Mouse (Mus musculus): Measurements from ENCODE around the gene Bfsp2.

Bfsp2 gene

DNA sequence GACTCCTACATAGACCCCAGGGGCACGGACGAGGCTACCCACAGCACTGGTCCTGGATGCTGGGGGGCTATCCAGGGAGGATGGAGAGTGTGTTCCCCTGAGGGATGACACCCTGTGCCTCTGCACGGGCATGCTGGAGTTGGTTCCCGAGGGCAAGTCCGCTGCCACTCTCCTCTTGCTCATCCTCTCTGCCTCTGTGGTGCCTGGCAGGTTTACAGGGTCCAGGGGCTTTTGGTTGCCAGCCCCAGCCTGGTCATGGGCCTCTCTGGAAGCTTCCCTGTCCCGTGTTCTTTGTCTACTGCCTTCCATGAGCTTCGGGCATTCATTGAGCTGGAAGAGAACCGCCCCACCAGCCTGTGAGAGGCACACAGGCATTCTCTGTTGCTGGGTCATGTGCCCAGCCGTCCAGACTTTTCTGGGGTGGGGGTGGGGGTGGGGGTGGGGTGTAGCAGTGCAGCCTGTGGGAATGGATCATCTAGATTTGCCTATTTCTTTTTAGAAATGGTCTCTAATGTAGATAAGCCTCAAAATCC is at the start of gene Bfsp2:
Bfsp2 (minus strand) TSS at position 377 of the 533 bp plus-strand sequence.
- DNase-seq (ENCODE audit: low spot score) = no peak

DNA sequence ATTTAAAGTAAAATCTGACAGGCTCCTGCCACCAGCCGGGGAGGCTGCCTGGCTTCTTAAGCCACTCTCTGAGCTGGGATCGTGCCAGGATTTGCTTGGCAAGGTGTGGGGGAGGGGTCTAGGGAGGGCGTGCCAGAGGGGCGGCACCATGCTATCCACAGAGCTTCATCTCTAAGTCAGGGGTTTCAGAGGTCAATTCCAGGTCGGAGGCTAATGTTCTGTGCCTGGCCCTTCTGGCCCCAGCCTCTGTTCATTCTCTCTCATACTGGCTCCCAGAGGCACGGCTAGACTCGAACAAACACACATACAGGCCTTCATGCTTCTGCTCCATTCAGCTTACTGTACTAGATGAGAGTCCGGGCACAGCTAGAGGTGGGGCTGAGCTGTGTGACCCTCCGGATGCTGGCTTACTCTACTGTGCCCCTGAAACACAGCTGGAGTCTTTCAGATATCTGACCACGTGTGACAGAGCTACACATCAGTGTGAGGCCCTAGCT is 44.9 kb upstream of the Bfsp2 start:
- DNase-seq (ENCODE audit: low spot score) = no peak

DNA sequence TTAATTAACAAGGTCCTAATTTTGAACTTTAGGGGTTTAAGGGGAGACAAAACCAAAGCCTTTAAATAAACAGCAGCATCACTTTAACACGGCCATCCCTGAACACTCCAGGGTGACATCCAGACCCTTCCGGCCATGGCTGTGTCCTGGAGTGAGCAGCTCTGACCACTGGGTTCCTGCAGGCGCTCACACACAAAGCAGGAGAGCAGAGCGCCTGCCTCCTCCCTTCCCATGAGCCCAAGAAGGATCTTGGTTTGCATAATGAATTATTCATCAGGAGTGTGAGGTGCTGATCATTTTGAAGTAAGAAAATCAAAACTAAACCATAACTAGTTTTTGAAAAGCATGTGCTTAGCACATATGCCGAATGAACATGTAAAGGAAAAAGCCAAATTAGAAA is 44.4 kb upstream of the Bfsp2 start:
- DNase-seq (ENCODE audit: low spot score) = no peak

DNA sequence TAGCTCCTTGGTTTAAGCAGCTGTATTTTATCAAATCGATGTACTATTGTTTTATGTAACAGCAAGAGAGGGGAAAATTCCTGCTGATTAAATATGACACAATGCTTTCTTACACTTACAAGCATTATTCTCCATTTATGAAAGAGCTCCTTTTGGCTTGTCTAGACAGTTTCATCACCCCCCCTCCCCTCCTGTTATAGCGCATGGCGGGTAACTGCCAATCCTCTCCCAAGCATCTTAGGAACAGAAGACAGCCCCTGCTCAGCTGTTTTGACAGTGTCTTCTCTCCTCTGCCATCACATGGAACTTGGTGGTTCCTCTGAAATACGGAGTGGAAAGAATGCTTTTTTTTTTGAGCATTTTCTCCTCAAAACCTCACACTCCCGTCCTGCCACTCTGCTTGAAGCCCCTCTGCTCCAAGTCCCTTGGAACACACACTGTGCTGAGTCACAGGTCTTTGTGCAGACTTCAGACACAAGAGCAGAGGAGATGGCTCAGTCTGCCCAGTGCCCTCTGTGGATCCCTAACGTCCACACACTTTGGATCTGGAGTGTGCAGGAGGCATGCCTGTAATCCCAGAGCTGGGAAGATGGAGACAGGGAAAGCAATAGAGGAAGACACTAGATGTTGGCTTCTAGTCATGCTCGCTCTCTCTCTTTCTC is 43.7 kb upstream of the Bfsp2 start:
- no peak for DNase-seq (ENCODE audit: low spot score)

DNA sequence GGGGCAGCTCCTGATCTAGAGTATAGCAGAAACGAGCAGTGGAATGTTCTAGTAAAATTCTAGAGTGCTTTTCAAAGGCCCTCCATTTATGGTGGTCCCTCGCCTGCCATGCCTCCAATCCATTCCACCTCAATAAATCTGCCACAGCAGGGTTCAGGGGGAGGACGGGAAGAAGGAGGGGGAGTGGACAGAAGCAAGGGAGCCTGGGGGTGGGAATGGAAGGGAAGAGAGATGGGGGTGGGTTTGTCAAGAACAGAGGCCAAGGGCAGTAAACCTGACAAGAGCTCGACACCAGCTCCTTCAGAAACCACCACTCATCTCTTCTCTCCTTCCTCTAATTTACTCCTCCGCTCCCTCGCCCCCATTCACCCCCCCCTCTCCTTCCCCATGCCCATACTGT is 42.8 kb upstream of the Bfsp2 start:
- DNase-seq (ENCODE audit: low spot score) = no peak

DNA sequence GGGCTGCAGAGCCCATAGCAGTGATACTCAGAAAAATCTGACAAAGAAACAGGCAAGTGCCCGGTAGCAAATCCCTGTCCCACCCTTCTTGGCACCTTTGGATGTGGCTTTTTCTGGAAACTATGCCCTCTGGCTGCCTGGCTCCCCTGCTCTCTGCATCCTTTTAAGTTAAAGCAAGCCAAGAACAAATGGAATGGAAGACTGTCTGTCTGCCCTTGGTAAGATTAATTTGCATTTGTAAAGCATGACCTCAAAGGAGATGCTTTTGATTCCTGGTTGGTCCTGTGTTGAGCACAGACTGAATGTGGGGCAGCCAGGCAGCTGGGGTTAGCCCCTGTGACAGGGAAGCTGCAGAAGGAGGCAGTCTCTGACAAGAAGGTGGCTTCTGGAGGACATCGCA is 33.7 kb upstream of the Bfsp2 start:
- no peak for DNase-seq (ENCODE audit: low spot score)

DNA sequence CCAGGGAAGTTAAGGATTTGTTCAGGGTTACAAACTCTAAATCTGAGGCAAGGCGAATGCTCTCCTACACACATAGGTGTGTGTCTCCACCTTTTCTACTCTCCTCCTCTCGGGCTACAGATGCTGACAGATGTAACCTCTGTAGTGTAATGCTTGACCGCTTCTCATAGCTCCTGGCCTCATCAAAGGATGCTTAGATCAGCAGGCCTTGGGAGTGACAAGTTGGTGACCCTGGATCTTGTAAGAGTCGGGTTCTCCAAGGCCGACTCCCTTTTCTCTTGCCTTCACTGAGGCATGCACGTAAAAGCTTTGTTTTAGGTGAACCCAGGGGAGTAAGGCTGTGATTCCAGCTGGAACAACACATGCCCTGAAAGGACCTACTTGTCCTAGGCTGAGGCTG is 32.0 kb upstream of the Bfsp2 start:
- no peak for DNase-seq (ENCODE audit: low spot score)

DNA sequence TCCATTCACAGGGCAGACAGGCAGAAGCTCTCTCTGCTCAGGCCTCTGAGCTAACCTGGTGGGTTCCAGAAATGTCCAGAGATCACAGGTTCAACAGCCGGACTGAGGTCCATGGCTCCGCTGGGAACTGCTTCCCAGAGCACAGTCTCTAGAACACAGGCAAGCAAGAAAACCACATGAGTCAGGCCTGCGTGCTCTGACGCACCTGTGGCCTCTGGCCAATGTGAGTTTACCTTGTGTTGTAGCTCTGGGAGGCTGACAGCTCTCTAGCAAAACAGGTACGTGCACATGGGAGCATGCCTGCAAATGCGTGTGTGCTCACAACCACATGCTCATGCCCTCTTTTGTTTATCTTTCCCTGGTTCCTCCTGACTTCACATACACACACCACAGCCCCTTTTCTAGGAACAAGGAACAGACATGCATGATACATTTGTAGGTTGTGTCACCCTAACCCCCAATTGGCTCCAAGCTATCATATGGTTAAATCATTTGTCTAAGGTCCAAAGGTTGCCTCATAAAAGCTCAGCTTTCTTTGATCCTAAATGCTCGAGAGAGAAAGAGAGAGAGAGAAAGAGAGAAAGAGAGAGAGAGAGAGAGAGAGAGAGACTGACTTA is 26.9 kb upstream of the Bfsp2 start:
- DNase-seq (ENCODE audit: low spot score) = no peak

DNA sequence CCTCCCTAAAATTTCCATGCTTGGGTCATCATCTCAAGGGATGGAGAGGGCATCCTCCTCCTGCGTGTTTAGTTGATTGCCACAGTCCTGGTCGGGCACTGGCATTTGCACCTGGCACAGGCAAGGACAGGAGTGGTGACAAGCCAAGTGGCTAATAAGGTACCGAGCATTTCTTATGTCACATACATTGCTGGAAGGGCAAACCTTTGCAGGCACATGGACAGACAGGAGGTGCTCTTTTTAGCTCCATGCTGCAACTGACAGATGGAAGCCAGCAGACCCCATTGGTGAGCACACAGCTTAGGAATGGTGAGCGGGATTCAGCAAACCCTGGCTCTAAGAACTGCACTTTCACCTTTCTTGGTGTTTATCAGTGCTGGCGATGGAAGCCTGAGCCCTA is 24.8 kb upstream of the Bfsp2 start:
- DNase-seq (ENCODE audit: low spot score) = no peak

DNA sequence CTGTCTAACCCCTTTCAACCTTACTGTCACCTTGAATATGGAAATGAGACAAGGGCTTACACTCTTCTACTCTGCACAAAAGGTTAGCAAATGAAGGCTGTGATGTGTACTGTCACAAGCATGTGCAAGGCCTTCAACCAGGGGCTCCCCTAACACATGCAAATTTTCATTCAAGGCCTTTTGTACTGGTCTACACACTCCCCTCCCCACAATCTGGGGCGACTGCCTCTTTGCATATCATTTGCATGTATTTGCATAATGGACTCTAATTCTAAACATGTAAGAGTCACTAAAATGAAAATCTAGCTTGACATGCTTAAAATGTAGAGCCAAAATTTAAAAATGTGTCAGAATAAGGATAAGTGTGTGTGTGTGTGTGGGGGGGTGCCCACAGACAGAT is 24.4 kb upstream of the Bfsp2 start:
- DNase-seq (ENCODE audit: low spot score) = no peak

DNA sequence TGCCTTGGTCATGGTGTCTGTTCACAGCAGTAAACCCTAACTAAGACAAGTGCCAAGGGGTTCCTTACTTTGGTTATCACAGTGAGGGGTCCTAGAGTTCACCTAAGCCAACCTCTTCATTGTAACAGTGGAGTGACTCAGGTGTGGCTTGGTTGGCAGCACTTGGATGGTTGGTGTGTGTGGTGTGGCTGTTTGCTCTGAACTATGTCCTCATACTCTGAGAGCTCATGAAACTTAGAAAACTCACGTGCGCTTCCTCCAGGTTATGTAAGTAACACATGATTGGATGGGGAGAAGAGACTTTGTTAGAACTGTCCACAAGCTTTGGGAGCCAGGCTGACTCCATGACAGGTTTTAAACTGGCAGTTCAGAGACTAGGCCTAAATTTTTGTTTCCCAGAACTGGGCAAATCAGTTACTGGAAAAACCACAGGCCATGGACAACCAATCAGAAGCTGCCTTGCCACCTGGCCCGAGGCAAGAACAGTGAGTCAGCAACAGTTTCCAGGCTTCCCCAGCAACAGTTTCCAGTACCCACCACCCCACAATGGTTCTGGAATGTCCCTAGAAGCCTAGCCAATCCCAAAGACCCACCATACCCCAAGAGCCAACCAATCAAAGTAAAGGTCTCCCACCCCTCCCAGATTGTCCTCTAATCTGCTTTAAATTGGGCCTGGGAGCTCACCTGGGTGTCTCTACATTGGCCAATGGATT is 23.5 kb upstream of the Bfsp2 start:
- peak; percentile 27 for DNase-seq (ENCODE audit: low spot score)

DNA sequence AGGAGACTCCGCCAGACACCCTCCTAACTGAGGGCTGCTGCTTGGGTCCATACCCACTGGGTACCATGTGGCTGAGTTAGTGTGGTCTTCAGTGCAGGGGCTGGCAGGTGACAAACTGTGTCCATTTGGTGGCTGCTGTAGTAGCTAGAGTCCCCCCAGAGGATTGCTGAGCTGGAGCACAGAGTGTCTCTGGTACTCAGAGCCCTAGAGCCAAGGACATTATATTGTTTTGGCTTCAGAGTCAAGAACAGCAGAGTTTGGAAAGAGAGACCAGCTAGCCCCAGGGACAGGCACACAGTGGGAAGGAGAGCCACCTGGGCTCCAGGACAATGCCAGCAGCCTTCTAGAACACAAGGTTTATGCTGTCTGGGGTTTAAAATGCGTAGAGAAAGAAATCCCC is 22.4 kb upstream of the Bfsp2 start:
- no peak for DNase-seq (ENCODE audit: low spot score)

DNA sequence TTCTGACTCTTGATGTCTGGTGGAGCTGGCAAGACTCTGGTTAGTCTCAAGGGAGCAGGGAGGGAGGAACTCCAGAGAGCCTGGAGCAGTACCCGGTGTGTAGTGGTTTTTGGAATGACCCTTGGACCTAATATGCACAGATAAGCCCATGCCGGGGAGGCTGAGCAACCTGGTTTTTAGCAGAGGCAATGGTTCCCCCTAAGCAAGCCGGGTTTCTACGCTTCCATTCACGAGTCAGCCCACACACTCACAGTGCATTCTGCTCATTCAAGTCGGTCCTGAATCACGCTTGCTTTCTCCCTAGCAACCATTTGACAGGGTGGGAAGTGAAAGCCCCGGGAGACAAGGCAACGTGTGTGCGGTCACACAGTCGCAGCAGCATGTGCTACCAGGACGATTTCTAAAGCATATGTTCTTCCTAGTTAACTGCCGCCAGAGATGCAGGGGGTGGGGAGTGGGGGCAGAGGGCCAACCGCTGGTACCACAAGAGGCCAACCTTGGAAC is 21.7 kb upstream of the Bfsp2 start:
- no peak for DNase-seq (ENCODE audit: low spot score)

DNA sequence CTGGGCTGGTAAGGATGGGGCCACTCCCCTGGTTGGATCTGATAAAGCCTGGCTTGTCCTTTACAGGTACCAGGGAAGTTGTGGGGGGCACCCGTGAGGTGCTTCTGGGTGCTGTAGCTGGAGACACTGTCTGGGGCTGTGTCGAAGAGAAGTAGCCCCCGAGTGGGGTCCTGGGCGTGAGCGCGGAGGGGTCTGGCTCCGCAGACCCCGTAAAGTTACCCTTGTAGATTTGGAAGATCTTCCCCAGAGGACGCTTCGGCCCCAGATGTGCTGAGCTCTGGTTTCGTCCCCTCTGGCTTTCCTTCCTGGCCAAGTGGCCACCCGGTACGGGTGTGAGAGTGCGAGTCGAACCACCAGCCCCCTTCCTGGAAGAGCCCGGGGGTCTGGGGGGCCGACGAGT is 19.1 kb upstream of the Bfsp2 start:
- no peak for DNase-seq (ENCODE audit: low spot score)

DNA sequence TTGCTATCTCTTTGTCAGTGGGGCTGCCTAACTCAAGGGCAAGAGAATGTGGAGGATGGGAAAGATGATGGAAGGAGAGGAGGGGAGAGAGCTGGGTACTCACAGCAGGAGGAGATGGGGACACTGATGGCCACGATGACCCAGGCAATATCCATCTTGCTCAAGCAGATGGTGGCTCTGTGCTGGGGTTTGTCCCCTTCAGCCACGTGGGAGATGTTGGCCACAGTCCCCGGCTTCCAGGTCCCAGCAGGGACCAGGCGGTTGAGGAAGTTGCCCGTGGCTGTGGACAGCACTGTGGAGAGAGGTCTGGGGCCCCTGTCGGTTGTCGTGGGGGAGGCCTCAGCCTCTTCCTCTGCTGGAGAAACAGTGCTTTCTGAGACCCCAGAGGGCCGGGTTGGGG is 18.5 kb upstream of the Bfsp2 start:
- DNase-seq (ENCODE audit: low spot score) = peak; percentile 2

DNA sequence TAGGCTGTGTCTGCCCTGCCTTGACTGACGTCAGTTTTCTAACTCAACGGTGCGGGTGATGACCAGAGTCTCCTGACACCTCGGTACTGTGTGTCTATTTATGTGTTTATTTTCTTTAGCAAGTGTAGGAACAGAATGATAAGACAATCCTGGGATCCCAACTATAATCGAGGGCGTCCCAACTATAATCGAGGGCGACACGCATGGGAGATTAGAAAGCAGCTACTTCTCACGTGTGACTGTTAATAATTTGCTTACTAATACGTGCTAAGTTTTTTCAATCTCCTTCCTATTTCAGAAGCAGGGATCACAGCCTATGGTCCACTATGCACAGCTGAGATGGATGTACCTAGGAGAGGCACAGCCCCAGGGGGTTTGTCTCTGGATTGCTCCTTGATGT is 15.2 kb upstream of the Bfsp2 start:
- DNase-seq (ENCODE audit: low spot score) = no peak

DNA sequence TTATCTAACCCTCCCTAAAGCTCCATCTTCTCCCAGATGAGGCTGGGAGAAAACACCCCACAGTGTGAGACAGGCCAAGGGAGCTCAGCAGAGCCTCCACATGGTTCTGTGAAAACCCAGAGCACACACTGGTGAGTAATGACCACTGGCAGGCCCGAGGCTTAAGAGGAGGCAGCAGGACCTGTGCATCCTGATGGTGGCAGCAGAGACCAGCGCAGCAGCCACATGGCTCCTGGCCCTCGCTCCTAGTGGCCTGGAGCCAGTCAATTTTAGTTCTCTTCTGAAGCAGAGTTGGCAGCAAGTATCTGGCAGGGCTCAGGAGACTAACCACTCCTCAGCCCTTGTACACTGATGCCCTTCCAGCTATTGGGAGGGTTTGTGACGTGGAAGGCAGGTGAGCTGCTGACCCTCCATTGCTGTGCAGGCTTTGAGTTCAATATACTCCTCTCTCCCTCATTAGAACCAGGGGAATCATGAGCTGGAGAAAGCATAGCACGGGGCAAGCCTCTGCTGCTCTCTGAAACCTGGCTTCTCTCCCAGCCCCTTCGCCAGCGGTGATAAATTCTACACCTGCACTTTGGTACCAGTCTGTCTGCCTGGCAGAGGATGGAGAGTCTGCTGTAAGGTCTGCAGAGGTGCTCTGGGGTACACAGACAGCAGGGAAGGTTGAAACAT is 14.3 kb upstream of the Bfsp2 start:
- peak; percentile 60 for DNase-seq (ENCODE audit: low spot score)

DNA sequence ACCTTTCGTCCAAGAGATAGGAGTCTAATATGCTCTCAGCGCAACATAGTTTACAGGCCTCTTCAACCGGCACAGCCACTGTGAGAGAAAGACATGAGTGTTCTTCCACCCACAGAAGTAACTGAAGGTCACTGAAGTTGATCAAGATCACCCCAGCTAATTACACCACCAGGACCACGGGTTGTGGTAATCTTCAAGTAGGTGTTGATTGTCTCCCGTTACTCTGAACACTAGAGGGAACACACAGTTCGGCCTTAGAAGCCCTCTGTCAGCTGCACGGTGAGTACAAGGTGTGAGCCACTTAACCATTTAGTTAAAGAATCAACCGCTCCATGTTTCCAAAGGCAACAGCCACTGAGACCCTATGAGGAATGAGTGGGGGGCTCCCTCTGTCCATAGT is 11.8 kb upstream of the Bfsp2 start:
- no peak for DNase-seq (ENCODE audit: low spot score)

DNA sequence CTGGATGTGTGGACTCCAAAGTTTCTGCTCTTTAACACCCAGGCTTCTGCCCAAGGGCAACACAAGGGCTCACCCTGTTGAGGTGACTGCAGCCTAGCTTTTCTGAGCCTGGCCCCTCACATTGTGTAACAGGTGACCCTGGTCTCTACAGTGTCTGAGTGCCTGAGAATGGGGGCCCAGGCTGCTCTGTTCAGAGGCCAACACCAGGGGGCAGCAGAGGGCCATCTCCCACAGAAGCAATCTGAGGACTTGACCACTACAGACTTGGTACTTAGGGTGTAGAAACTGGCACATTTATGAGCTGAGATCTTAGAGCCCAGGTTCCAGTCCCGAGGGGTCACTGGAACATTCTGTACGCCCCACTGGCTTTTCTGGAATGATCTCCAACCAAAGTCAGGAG is 10.2 kb upstream of the Bfsp2 start:
- peak; percentile 52 for DNase-seq (ENCODE audit: low spot score)

DNA sequence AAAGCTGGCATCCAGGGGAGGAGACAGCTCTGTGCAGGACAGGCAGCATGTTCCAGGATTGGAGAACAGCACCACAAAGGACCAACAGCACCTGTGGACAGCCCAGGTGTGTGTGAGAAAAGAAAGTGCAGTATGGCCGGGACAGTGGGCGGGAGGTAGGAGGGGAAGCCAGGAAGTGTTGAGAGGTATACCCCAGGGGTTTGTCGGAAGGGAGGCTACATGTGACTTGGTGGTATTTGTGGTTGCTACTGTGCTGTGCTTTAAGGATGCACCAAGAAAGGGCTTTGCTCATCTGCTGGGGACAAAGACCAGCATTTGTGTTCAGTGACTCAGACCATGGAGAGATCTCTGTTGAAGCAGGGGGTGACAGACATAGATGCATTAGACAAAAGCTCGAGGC is 9.7 kb upstream of the Bfsp2 start:
- DNase-seq (ENCODE audit: low spot score) = no peak

DNA sequence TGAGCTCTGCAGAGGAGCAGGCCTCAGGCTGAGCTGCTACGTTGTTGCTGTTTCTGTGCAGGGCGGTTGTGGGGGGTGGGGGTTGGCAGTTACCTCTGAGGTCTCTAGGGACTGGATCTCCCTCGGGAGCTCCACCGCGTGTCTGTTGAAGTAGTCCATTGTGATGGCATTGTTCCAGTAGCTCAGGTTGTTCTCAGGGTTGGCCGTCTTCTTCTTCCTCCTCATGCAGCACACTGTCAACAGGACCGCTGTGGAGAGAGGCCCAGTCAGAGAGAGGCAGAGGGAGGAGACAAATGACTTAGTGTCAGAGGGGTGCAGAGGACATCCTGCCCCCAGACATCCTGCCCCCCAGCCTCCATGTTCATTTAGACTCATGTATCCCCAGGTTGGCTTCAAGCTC is 8.9 kb upstream of the Bfsp2 start:
- peak; percentile 85 for DNase-seq (ENCODE audit: low spot score)

DNA sequence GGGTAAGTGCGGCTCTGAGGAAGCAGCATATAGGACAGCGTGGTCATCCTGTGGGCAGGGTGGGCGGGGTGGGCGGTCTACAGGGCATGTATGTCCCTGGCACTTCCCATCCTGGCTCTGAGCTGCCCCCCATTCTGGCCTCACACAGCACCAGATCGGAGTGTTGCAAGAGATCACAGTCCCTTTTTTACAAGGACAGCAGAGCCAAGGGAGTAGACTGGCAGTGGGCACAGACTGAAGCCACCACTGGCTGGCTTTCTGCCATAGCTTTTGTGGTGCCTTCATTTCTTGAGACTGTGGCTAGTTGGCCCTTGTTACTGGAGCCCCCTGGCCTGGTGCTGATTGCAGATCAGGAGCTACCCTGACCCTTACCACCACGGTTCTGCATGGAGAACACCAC is 6.0 kb upstream of the Bfsp2 start:
- no peak for DNase-seq (ENCODE audit: low spot score)

Measured in testis, postnatal 14 days (tissue).